Mouse (Mus musculus): ENCODE data around the gene Madcam1.

Madcam1 gene

DNA sequence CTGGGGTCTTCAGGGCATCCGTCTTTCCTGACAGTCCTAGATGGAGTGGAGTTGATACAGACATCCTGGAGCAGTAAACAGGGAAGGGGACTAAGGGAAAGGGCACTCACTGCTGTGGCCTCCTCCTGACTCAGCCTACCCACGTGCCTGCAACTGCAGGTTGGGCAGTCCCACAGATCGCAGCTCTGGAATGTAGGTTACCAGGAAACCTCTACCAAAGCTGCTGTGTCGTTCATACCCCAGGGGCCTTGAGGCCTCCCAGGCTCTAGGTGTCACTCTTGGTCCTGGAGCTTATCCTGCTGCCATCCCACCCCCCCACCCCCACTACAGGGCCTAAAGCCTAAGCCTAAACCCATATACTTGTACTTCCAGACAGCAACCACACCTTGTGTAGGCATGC lies 43.4 kb downstream of the Madcam1 start:
- in situ Hi-C loops (cut with MboI, MseI): no loop called here

DNA sequence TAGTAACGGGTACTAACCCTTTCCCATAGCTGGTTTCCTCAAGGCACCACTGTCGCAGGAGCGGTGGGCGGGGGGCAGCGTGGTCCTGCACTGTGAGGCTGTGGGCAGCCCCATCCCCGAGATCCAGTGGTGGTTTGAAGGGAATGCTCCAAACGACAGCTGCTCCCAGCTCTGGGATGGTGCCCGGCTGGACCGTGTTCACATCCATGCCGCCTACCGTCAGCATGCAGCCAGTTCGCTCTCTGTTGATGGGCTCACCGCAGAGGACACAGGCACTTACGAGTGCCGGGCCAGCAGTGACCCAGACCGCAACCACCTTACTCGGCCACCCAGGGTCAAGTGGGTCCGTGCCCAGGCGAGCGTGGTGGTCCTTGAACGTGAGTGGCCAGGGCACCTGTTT lies 44.3 kb downstream of the Madcam1 start:
- in situ Hi-C loops (cut with MboI, MseI): no loop called here

DNA sequence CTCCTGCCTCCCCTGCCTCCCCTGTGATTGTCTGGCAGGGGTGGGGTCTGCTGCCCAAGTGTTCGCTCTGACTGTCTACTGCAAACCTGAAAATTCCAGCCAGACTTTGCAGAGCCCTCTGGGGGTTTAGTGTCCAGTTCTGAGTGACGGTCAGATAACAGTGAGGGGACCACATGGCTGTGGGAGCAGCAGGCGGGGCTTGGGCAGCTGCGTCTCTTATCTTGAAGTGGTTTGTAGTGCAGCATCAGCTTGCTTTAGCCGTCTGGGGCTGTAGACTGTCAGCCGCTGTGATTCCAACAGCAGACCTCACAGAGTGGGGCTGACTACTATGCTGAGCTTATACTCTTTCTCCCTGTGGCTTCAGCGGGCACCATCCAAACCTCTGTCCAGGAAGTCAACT lies 44.9 kb downstream of the Madcam1 start:
- in situ Hi-C loops (cut with MboI, MseI): no loop called here

DNA sequence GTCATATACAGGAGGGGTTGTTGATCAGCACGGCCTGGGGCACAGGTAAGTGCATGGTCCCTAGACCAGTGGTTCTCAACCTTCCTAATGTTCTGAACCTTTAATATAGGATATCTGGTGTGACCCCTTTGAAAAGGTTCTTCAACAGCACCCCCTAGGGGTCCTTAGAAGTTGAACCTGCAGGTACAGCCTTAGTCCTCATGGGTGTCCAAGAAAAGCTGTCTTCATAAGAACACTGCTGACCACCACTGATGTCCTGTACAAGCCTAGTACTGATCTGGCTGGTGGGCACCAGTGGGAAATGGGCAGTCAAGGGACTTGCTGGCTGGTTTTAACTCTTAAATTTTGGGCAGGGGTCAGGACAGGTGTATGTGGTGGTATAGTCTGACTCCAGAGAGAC lies 47.7 kb downstream of the Madcam1 start:
- in situ Hi-C loops (cut with MboI, MseI): loop anchor here (5.0 kb wide), 1 partner anchor 75 kb away; no protein-coding TSS in a partner anchor

DNA sequence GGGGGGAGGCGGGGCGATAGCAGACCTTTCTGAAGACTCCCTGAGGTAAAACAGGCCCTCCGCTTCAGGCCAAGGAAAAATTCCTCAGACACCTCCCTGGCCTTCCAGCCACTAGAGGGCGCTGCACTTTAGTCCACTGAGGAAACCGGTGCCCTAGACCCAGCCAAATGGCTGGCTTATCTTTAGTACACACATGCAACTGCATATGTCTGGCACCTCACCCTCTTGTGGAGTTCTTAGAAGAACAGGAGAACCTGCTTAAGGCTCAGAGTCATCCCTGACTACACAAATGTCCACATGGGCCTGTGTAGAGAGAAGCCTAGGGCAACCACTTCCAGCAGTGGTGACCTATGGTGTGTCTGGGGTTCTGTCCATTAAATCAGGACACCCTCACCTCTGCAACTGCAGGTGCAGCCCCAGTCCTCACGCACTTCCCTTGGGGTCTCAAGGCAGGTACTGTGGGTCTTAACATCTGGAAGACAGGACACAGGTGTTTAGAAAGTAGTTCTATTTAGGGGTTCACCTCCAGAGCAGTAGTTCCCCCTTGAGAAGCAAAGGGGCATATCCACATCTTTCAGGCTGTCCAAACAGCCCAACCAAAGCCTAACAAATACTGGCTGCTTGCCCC lies 48.3 kb downstream of the Madcam1 start:
- in situ Hi-C loops (cut with MboI, MseI): loop anchor here (5.0 kb wide), 1 partner anchor 75 kb away; no protein-coding TSS in a partner anchor

DNA sequence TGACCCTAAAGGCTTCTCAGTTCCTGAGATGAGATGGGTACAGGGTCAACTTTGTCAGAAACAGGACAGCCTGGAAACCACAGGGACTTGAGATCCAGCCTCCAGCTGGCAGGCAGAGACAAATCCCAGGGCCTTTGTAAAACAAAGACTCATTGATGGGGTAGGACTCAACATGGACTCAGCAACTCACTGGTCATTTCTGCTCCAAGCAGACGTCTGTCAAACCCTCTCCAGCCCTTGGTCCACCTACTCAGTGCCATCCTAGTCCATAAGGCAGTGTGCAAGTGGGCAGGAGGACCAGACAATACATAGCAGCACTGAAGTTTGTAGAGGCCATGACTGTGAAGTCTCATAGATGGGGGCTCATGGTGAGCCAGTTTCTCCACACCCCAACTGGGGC lies 48.8 kb downstream of the Madcam1 start:
- in situ Hi-C loops (cut with MboI, MseI): loop anchor here (5.0 kb wide), 1 partner anchor 74 kb away; no protein-coding TSS in a partner anchor

DNA sequence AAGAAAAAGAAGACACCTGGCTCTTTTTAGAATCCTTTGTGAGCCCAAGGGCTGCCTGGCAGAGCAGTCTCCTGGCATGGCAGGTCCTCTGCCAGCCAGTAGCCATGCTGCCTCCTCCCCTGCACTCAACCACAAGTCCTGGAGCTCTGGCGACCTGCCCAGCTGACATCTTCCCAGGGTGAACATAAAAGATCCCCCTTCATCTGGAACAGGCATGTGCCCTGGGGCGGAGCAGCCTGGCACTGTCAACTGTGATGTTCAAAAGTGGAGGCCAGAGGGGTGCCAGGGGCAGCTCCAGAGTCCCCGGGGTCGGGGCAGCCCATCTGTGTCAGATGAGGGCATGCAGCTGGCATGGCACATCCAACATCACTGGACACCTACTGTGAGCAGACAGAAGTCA lies 50.6 kb downstream of the Madcam1 start:
- in situ Hi-C loops (cut with MboI, MseI): loop anchor here (5.0 kb wide), 1 partner anchor 72 kb away; no protein-coding TSS in a partner anchor

DNA sequence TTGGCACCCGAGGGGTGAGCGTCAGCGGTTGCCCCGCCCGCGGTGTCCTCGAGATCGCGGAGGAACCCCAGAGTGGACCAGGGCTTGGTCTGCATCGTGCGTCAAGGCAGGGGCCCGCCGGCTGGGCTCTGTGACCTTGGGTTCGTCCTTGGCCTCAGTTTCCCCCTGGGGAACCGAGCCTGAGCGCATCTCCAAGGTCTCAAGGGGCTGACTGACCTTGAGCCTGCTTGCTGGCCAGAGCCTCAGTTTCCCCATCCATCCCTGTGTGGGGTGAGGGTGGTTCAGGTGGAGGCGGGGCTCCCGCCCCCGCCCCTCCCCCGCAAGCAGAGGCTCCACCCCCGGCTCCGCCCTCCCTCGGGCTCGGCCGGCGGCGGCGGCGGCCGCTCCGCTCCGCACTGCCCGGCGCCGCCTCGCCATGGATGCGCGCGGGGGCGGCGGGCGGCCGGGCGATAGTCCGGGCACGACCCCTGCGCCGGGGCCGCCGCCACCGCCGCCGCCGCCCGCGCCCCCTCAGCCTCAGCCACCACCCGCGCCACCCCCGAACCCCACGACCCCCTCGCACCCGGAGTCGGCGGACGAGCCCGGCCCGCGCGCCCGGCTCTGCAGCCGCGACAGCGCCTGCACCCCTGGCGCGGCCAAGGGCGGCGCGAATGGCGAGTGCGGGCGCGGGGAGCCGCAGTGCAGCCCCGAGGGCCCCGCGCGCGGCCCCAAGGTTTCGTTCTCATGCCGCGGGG lies 52.1 kb downstream of the Madcam1 start, which contains the start of gene Hcn2:
Hcn2 (plus strand) TSS at position 381 of the 734 bp plus-strand sequence.
- in situ Hi-C loops (cut with MboI, MseI): no loop called here

DNA sequence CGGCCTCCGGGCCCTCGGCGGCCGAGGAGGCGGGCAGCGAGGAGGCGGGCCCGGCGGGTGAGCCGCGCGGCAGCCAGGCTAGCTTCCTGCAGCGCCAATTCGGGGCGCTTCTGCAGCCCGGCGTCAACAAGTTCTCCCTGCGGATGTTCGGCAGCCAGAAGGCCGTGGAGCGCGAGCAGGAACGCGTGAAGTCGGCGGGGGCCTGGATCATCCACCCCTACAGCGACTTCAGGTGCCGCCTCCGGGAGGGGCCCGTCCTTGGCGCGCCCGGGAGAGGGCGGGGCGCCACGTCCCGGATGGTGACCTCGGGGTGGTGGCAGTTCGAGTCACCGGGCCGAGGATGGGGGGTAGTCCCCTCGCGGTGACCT lies 52.6 kb downstream of the Madcam1 start:
- in situ Hi-C loops (cut with MboI, MseI): no loop called here

DNA sequence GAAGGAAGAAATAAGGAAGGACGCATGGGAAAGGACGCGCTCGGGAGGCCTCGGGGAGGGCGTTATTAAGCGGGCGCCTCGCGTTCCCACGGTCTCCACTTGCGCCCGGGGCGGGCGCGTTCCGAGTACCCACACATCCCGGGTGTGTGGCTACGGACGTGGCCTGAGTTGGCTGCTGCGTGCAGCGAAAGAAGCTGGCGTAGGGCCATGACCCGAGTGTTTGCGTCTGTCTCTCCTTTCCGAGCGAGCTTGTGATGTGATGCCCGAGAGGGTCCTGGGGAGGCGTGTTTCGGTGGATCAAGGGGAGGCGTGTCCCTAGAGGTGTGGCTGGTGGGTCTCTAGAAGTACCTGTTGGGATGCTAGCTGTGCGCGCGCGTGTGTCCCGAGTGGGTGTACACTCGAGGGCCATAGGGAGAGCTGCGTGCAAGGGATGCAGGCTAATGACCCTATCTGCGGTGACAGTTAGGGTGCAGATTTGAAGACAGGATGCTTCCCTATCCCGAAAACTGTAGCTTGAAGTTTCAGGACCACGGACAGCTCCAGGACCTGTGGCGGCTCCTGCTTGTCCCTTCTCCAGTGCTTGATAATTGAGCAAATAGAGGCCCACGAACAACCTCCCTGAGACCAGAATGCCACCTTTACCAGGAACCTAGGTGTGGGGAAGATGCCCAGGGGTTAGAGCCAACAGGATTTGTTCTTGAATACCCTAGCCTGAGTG lies 53.4 kb downstream of the Madcam1 start:
- in situ Hi-C loops (cut with MboI, MseI): no loop called here
